Mouse (Mus musculus) testis, adult 2 months (tissue): ENCODE measurements around the gene Elmsan1. TPM values are rescaled to one million over a fixed set of nuclear protein-coding genes. Genes with fewer than 3 reads are reported as not detected.
A peak's percentile ranks its signal among the peaks of the same experiment; 100 is the strongest.

Experiments used
- H3K27ac ChIP-seq: fragments of 200-500 bp; 2 replicates; pipeline ENCODE4 v1.5.1; 2012; ENCODE audit warnings: low read depth, low read length; ENCODE audit not compliant: control insufficient read depth, insufficient read depth
- H3K27me3 ChIP-seq: fragments of 200-500 bp; 2 replicates; pipeline ENCODE4 v1.6.1; 2012; ENCODE audit warnings: mild to moderate bottlenecking, low read length, moderate library complexity; ENCODE audit not compliant: control insufficient read depth, insufficient read depth
- H3K36me3 ChIP-seq: fragments of 200-500 bp; 2 replicates; pipeline ENCODE4 v1.6.1; 2012; ENCODE audit warnings: mild to moderate bottlenecking, low read length; ENCODE audit not compliant: control insufficient read depth, insufficient read depth
- H3K4me1 ChIP-seq: fragments of 200-500 bp; 2 replicates; pipeline ENCODE4 v1.6.1; 2012; ENCODE audit warnings: low read length; ENCODE audit not compliant: control insufficient read depth, insufficient read depth
- H3K4me3 ChIP-seq: fragments of 200-500 bp; 2 replicates; pipeline ENCODE4 v1.5.1; 2012; ENCODE audit warnings: low read depth, mild to moderate bottlenecking, low read length, moderate library complexity, mixed read lengths; ENCODE audit not compliant: control insufficient read depth
- CTCF ChIP-seq: fragments of 200-500 bp; IDR thresholded peaks from 2 replicates; pipeline ENCODE4 v1.5.1; 2012; ENCODE audit warnings: low read depth, mild to moderate bottlenecking, inconsistent platforms, low read length, moderate library complexity; ENCODE audit not compliant: control insufficient read depth, insufficient read depth, insufficient replicate concordance
- POLR2A ChIP-seq: fragments of 200-500 bp; IDR thresholded peaks from 2 replicates; pipeline ENCODE4 v1.6.1; 2012; ENCODE audit warnings: low read depth, mild to moderate bottlenecking, inconsistent platforms, low read length, moderate library complexity; ENCODE audit not compliant: control insufficient read depth
- polyA plus RNA-seq: library from polyadenylated mRNA; depleted of rRNA; stranded (reverse); fragments of >200 nt; gene quantifications from 2 replicates; pipeline ENCODE4 v1.2.3, GENCODE M21; 2012

The Elmsan1 gene
- polyA plus RNA-seq, 1 experiment = 0.77 TPM

GRCm38 (mm10) chr12:84180090-84180489 lies 38.6 kb downstream of the Elmsan1 start:
- no peaks in the 10 kb centered on the region for H3K36me3 ChIP-seq
- H3K27ac ChIP-seq = no peak overlapping the region
- H3K4me1 ChIP-seq = peaks cover 11% of the 10 kb centered on the region
- TF ChIP-seq POLR2A (no peak), CTCF (no peak)
- H3K27me3 ChIP-seq = no peaks in the 10 kb centered on the region
- H3K4me3 ChIP-seq = no peak overlapping the region

- TF ChIP-seq CTCF = no peak
- TF ChIP-seq POLR2A = no peak
- peaks cover 14% of the 10 kb centered on the region for H3K4me1 ChIP-seq
- H3K27me3 ChIP-seq = no peaks in the 10 kb centered on the region
- no peaks in the 10 kb centered on the region for H3K36me3 ChIP-seq
- no peak overlapping the region for H3K4me3 ChIP-seq
- no peak overlapping the region for H3K27ac ChIP-seq
Measured at GRCm38 (mm10) chr12:84178652-84179445, 39.8 kb downstream of the Elmsan1 start.

- no peak overlapping the region for H3K27ac ChIP-seq
- H3K4me1 ChIP-seq = peaks cover 14% of the 10 kb centered on the region
- no peak overlapping the region for H3K4me3 ChIP-seq
- H3K27me3 ChIP-seq = no peaks in the 10 kb centered on the region
- H3K36me3 ChIP-seq = no peaks in the 10 kb centered on the region
- TF ChIP-seq POLR2A (no peak), CTCF (no peak)
Measured at GRCm38 (mm10) chr12:84178052-84178451, 40.6 kb downstream of the Elmsan1 start.

- TF ChIP-seq CTCF = no peak
- no peak for TF ChIP-seq POLR2A
- Histone ChIP-seq H3K27me3 (no peaks in the 10 kb centered on the region), H3K4me1 (peaks cover 14% of the 10 kb centered on the region), H3K36me3 (no peaks in the 10 kb centered on the region), H3K27ac (no peak overlapping the region), H3K4me3 (no peak overlapping the region)
Measured at GRCm38 (mm10) chr12:84176886-84177765, 41.6 kb downstream of the Elmsan1 start.

- Histone ChIP-seq H3K4me1 (peaks cover 14% of the 10 kb centered on the region), H3K27ac (peak overlapping the region; percentile 50; the same call in 1 of the 2 replicates), H3K27me3 (no peaks in the 10 kb centered on the region), H3K4me3 (no peak overlapping the region), H3K36me3 (no peaks in the 10 kb centered on the region)
- no peak for TF ChIP-seq CTCF
- TF ChIP-seq POLR2A = no peak
Measured at GRCm38 (mm10) chr12:84176126-84176769, 42.4 kb downstream of the Elmsan1 start.

- Histone ChIP-seq H3K36me3 (no peaks in the 10 kb centered on the region), H3K27ac (peak overlapping the region; percentile 50; the same call in 1 of the 2 replicates), H3K4me3 (peak overlapping the region; percentile 69), H3K4me1 (peaks cover 11% of the 10 kb centered on the region), H3K27me3 (no peaks in the 10 kb centered on the region)
- no peak for TF ChIP-seq POLR2A
- TF ChIP-seq CTCF = no peak
Measured at GRCm38 (mm10) chr12:84175659-84176061, 43.0 kb downstream of the Elmsan1 start.

- Histone ChIP-seq H3K27ac (no peak overlapping the region), H3K4me1 (peaks cover 11% of the 10 kb centered on the region)
Measured at GRCm38 (mm10) chr12:84174871-84175270, 43.8 kb downstream of the Elmsan1 start.

More at GRCm38 (mm10) chr12:84174871-84175270, 43.8 kb downstream of the Elmsan1 start:
- no peaks in the 10 kb centered on the region for H3K27me3 ChIP-seq
- TF ChIP-seq POLR2A = no peak
- no peak for TF ChIP-seq CTCF
- H3K36me3 ChIP-seq = no peaks in the 10 kb centered on the region
- H3K4me3 ChIP-seq = no peak overlapping the region
